Mouse (Mus musculus): ENCODE measurements around the gene Tmem115. TPM values are rescaled to one million over a fixed set of nuclear protein-coding genes. Genes with fewer than 3 reads are reported as not detected.
"Not testable (repeated sequence)": the region's sequence is repeated elsewhere in the genome, so short reads cannot be mapped to it uniquely, and the experiment has no call there.

Gene Tmem115
- polyA plus RNA-seq, 1 experiment = 24.4 TPM

DNA sequence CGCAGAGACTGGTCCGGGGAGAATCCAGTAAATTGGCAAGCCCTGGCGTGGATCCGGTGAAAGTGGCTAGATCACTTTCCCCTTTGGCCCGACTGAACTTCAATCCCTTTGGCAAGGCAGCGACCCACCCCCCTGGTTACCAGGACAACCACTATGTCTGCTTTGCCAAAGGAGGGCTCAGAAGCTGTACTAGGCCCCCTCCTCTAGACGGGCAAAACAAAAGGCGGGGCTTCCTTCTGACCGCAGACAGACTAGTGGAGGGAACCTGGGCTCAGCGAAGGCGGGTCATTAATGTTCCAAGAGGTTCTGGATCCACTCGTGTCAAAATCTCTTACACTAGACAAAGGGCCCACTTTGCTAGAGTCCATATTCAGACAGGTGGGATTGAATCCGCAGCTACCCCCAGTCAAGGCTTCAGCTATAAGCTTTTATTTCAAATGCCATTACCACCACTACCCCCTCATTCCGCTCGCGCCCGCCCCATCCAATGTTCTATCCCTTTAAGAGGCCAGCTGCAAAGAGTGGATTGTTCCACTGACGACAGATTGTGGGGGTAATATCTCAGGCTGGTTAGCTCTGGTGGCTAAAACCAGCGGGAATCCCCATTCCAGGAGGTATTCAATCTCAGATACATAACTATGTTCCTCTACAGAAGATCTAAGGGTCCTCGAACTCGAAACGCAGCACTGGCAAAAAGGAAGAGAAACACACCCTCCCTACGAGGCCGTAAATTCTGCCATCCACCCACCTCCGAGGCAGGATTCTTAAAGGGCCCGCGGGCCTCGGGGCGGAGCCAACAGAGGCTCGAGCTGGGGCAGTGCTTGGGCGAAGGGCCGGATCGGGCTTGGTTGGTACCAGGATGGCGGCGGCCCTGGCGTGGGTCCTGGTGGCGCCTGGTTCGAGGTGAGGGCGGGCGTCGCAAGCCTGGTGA, 34.9 kb downstream of the Tmem115 start:
- no peaks in the 10 kb centered on the region for H3K9me3 ChIP-seq
- no peak for TF ChIP-seq FLI1 (IDR thresholded peaks at IDR 0.05; ENCODE audit: low read length)
- no peaks in the 10 kb centered on the region for H3K27me3 ChIP-seq (replicated peaks)
- H3K36me3 ChIP-seq (replicated peaks; ENCODE audit: low read length) = peaks cover 57% of the 10 kb centered on the region
- H3K4me3 ChIP-seq (replicated peaks) = peak overlapping the region; percentile 96
- peaks cover 83% of the 10 kb centered on the region for H3K4me1 ChIP-seq

- peaks cover 76% of the 10 kb centered on the region for H3K4me1 ChIP-seq
- H3K4me3 ChIP-seq (replicated peaks) = peak overlapping the region; percentile 96
- H3K27me3 ChIP-seq (replicated peaks) = no peaks in the 10 kb centered on the region
- peaks cover 57% of the 10 kb centered on the region for H3K36me3 ChIP-seq (replicated peaks; ENCODE audit: low read length)
- TF ChIP-seq FLI1 (IDR thresholded peaks at IDR 0.05; ENCODE audit: low read length) (no peak), GATA1 (IDR thresholded peaks at IDR 0.05; ENCODE audit: borderline replicate concordance, low read length) (no peak)
- no peaks in the 10 kb centered on the region for H3K9me3 ChIP-seq
These were observed 35.5 kb downstream of the Tmem115 start for GRCm38 (mm10) chr9:107569270-107569669.

DNA sequence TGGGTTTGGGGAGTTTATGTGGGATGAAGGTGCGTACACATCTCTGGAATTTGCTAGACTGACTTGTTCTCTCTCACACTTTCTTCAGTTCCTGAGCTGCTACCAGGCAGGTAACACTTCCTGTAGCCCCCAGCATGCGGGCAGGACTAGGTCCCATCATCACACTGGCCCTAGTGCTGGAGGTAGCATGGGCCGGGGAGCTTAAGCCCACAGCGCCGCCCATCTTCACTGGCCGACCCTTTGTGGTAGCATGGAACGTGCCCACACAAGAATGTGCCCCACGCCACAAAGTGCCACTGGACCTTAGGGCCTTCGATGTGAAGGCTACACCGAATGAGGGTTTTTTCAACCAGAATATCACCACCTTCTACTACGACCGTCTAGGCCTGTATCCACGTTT, 36.3 kb downstream of the Tmem115 start:
- no peaks in the 10 kb centered on the region for H3K27me3 ChIP-seq (replicated peaks)
- H3K4me3 ChIP-seq (replicated peaks) = peak overlapping the region; percentile 96
- peaks cover 69% of the 10 kb centered on the region for H3K4me1 ChIP-seq
- H3K36me3 ChIP-seq (replicated peaks; ENCODE audit: low read length) = peaks cover 50% of the 10 kb centered on the region
- TF ChIP-seq GATA1 (IDR thresholded peaks at IDR 0.05; ENCODE audit: borderline replicate concordance, low read length) (no peak), FLI1 (IDR thresholded peaks at IDR 0.05; ENCODE audit: low read length) (no peak)
- no peaks in the 10 kb centered on the region for H3K9me3 ChIP-seq

DNA sequence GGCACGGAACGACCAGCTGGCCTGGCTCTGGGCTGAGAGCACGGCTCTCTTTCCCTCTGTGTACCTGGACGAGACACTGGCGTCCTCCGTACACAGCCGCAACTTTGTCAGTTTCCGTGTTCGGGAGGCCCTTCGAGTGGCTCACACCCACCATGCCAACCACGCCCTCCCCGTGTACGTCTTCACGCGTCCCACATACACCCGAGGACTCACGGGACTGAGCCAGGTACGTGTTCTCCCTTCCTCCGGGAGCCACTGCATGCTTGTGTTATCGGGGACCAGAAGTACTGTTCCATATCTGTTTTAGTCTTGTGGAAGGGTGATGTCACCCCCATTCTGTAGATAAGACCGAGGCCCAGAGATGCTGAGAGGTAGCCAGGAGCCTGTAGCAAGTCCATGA, 37.1 kb downstream of the Tmem115 start:
- Histone ChIP-seq H3K4me3 (replicated peaks) (no peak overlapping the region), H3K36me3 (replicated peaks; ENCODE audit: low read length) (peaks cover 44% of the 10 kb centered on the region), H3K4me1 (peaks cover 66% of the 10 kb centered on the region), H3K27me3 (replicated peaks) (no peaks in the 10 kb centered on the region), H3K9me3 (no peaks in the 10 kb centered on the region)
- TF ChIP-seq FLI1 (IDR thresholded peaks at IDR 0.05; ENCODE audit: low read length) (no peak), GATA1 (IDR thresholded peaks at IDR 0.05; ENCODE audit: borderline replicate concordance, low read length) (no peak)

- Histone ChIP-seq H3K4me3 (replicated peaks) (no peak overlapping the region), H3K4me1 (peaks cover 64% of the 10 kb centered on the region)
These were observed 38.0 kb downstream of the Tmem115 start for GRCm38 (mm10) chr9:107571534-107572326.

GRCm38 (mm10) chr9:107572327-107572662, 38.5 kb downstream of the Tmem115 start:
- Histone ChIP-seq H3K4me1 (peaks cover 64% of the 10 kb centered on the region), H3K4me3 (replicated peaks) (no peak overlapping the region)

More at GRCm38 (mm10) chr9:107571534-107572326, 38.0 kb downstream of the Tmem115 start:
- Histone ChIP-seq H3K36me3 (replicated peaks; ENCODE audit: low read length) (peaks cover 37% of the 10 kb centered on the region), H3K27me3 (replicated peaks) (no peaks in the 10 kb centered on the region), H3K9me3 (no peaks in the 10 kb centered on the region)
- TF ChIP-seq GATA1 (IDR thresholded peaks at IDR 0.05; ENCODE audit: borderline replicate concordance, low read length) = no peak
- TF ChIP-seq FLI1 (IDR thresholded peaks at IDR 0.05; ENCODE audit: low read length) = no peak

GRCm38 (mm10) chr9:107573774-107574173, 40.0 kb downstream of the Tmem115 start:
- not testable (repeated sequence) for H3K27me3 ChIP-seq (replicated peaks); H3K9me3 ChIP-seq; H3K4me3 ChIP-seq (replicated peaks)
- Histone ChIP-seq H3K4me1 (peaks cover 63% of the 10 kb centered on the region), H3K36me3 (replicated peaks; ENCODE audit: low read length) (peaks cover 39% of the 10 kb centered on the region)

More at GRCm38 (mm10) chr9:107572327-107572662, 38.5 kb downstream of the Tmem115 start:
- TF ChIP-seq GATA1 (IDR thresholded peaks at IDR 0.05; ENCODE audit: borderline replicate concordance, low read length) = no peak
- TF ChIP-seq FLI1 (IDR thresholded peaks at IDR 0.05; ENCODE audit: low read length) = no peak
- H3K27me3 ChIP-seq (replicated peaks) = no peaks in the 10 kb centered on the region
- H3K9me3 ChIP-seq = no peaks in the 10 kb centered on the region
- H3K36me3 ChIP-seq (replicated peaks; ENCODE audit: low read length) = peaks cover 34% of the 10 kb centered on the region

DNA sequence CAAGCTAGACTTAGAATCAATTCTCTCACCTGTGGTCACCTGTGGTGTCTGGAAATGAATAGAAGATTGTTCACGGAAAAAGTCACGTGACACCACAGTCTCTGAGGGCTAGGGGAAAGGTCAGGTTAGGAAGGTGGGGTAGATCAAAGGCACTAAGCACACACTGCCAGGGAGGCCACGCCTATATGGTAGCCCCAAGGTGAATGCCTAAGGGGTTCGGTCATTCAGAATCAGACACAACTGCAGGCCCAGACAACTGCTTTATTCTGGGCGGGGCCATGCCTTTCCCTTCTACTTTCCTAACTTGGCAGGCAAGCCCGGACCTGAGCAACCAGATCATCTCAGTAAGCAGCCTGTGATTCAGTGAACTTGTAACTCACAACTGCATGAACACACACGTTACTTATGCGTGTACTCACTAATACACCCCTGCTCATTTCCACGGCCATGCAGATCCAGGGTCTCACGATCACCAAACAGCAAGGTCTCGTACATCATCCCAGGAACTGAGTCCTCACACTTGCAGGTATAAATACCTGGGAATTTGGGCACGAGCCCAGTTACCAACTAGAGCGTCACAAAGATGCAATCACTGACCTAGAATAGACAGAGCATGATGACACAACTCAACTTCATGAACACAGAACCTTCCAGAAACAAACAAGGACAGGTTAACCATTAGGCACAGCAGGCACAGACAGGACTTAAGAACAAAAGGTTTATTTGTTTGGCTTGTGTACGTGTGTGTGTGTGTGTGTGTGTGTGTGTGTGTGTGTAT, 42.0 kb downstream of the Tmem115 start:
- no peak overlapping the region for H3K4me3 ChIP-seq (replicated peaks)
- peaks cover 66% of the 10 kb centered on the region for H3K4me1 ChIP-seq
- H3K36me3 ChIP-seq (replicated peaks; ENCODE audit: low read length) = peaks cover 32% of the 10 kb centered on the region
- TF ChIP-seq GATA1 (IDR thresholded peaks at IDR 0.05; ENCODE audit: borderline replicate concordance, low read length) (no peak), FLI1 (IDR thresholded peaks at IDR 0.05; ENCODE audit: low read length) (no peak)
- no peaks in the 10 kb centered on the region for H3K27me3 ChIP-seq (replicated peaks)
- H3K9me3 ChIP-seq = no peaks in the 10 kb centered on the region

DNA sequence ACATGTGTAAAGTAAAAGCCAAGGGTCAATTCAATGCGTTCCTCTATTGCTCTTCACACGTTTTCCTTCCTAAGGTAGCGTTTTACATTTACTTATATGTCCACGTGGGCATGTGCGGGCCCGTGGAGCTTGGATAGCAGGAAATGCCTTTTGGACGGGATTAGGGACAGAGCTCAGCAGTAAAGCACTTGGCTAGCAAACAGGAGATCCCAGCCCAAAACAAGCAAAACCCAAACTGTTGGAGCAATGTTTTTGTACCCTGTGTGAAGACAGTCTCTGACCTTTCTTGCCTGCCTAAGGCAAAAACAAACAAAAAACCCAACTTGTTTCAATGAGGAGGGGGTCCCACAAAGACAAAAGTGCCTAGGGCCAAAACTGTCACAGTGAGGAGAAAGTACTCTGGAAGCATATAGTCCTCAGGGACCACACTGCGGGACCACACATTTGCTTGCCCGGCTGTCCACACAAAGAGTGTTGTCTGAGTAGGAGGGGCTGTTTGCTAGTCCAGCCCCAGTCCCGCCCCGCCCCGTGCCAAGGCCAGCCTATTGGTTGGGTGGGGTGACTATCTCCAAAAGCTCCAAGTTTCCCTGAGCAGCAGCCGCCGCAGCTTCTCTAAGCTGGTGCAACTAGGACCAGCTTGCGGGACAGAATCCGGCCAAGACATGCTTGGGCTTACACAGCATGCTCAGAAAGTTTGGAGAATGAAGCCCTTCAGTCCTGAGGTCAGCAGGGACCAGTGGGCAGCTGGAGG, 42.8 kb downstream of the Tmem115 start, which contains the start of gene Hyal1:
Gene Hyal1 (plus strand): TSS at position 571 of the 751 bp plus-strand sequence.
- peaks cover 66% of the 10 kb centered on the region for H3K4me1 ChIP-seq
- peak within 1 kb of the TSS; percentile 89 for H3K4me3 ChIP-seq (replicated peaks)
- no peaks in the 10 kb centered on the region for H3K9me3 ChIP-seq
- H3K36me3 ChIP-seq (replicated peaks; ENCODE audit: low read length) = peaks cover 24% of the 10 kb centered on the region
- H3K27me3 ChIP-seq (replicated peaks) = no peaks in the 10 kb centered on the region
- TF ChIP-seq GATA1 (IDR thresholded peaks at IDR 0.05; ENCODE audit: borderline replicate concordance, low read length) = no peak

Data from megakaryocyte, embryonic 14.5 days (primary cell).